Mouse (Mus musculus): Measurements from ENCODE around the gene Gja4.

DNA sequence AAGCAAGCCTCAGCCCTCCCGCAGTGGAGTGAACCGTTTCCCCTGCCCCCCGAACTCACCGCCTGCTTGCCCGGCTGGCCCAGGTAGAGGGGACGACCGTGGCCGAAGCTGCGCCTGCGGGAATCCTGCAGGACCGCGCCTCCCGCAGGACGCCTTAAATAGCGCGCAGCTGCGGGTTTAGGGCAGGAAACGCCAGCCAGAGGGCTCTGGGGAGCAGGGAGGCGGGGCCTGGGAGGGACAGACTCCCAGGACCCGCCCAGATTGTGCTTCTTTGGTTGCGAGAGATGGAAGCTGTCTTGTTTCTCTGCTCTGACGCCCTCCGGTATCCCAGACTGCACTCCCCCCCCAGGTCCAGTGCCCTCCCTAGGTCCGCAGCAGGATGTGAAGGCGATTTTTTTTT is at the start of gene Gja4:
- TF ChIP-seq POLR2A (IDR thresholded peaks at IDR 0.05; ENCODE audit: insufficient read length, low read depth), result no peak
- no peak for TF ChIP-seq E2F4 (IDR thresholded peaks at IDR 0.05; ENCODE audit: insufficient read depth)
- no peak for TF ChIP-seq TCF12 (IDR thresholded peaks at IDR 0.05; ENCODE audit: insufficient read depth, poor library complexity, severe bottlenecking)
- no peak for TF ChIP-seq POLR2AphosphoS2 (IDR thresholded peaks at IDR 0.05; ENCODE audit: insufficient read length, low read depth)

All from myocyte (in vitro differentiated cells).